Mouse (Mus musculus) CH12.LX (cell line): ENCODE results near the gene Epb41.

ENCODE experiments used
- CHD1 ChIP-seq: IDR thresholded peaks from 2 replicates; pipeline ENCODE4 v1.6.1; 2012; ENCODE audit warnings: low read depth, low read length, improper control_type of control experiment, inconsistent platforms
- CTCF ChIP-seq, 2 experiments: IDR thresholded peaks in 1 of 2; conservative IDR thresholded peaks in 1 of 2; 2 replicates each; pipeline ENCODE4 v1.5.1; 2011 to 2012; ENCODE audit warnings: low read depth in 2 of 2, low read length in 2 of 2, improper control_type of control experiment in 1 of 2, inconsistent platforms in 1 of 2, mild to moderate bottlenecking in 1 of 2, moderate library complexity in 1 of 2
- EP300 ChIP-seq: IDR thresholded peaks from 2 replicates; pipeline ENCODE4 v1.6.1; 2011; ENCODE audit warnings: low read length, improper control_type of control experiment
- GABPA ChIP-seq: IDR thresholded peaks from 2 replicates; pipeline ENCODE4 v1.6.1; 2012; ENCODE audit warnings: low read depth, low read length, improper control_type of control experiment, inconsistent platforms; ENCODE audit not compliant: insufficient replicate concordance
- POLR2A ChIP-seq: IDR thresholded peaks from 2 replicates; pipeline ENCODE4 v1.6.1; 2011; ENCODE audit warnings: low read depth, mild to moderate bottlenecking, improper control_type of control experiment, low read length
- UBTF ChIP-seq: IDR thresholded peaks from 2 replicates; pipeline ENCODE4 v1.6.1; 2012; ENCODE audit warnings: low read depth, mild to moderate bottlenecking, inconsistent platforms, low read length, improper control_type of control experiment, moderate library complexity
- ZNF384 ChIP-seq: IDR thresholded peaks from 2 replicates; pipeline ENCODE4 v1.6.1; 2012; ENCODE audit warnings: low read depth, low read length, improper control_type of control experiment, inconsistent platforms

DNA sequence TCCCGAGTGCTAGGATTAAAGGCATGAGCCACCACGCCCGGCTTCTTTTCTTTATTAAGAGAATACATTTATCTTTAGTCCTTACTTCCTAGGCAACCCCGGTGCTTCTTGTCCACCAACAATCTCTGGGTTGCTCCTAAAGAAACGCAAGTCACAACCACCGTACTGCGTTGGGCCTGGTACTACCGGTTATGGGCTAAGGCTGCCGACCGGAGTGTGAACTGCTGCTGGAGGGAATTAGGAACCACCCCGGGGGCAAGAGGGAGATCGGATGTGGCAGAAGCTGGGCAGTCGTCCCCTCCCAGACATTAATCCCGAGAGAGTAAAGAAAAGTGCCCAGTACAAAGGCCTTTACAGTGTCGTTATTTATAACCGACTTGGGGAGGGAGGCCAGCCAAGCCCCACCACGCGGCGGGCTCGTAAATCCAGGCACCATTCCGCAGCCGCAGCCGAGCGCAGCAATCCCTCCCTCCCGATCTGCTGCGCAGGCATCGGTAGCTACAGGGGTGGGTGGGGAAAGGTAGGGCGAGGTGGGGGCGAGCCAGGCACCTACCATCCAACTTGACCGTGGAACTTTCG, 160.1 kb downstream of the Epb41 start:
- no peak for TF ChIP-seq UBTF
- no peak for TF ChIP-seq CTCF (conservative IDR thresholded peaks at IDR 0.05 in 1 of 2, IDR thresholded peaks at IDR 0.05 in 1 of 2; ENCODE audit: low read depth in 2 of 2, low read length in 2 of 2)
- TF ChIP-seq EP300, result no peak
- TF ChIP-seq GABPA, result no peak
- no peak for TF ChIP-seq ZNF384
- no peak for TF ChIP-seq CHD1
- TF ChIP-seq POLR2A, result no peak
